Comparison of ENCODE assay signal across 22 mouse cellular contexts in genomic region chr14:27231974-27232780, GRCm38 (mm10).
DNase-seq lines count a peak whose midpoint lies in the region; ATAC-seq lines count a peak whose summit lies in the region.
"Had no signal": no experiment of that assay in that cellular context is flagged by ENCODE, and none has a peak within 500 bp of the region (broad histone marks: within the 10 kb centered on the region; RNA-seq: fewer than 3 reads in every experiment).

No protein-coding gene starts in this region.

- H3K36me3 ChIP-seq in heart, embryonic 10.5 days, result no peaks in the 10 kb centered on the region
- no peaks in the 10 kb centered on the region for H3K36me3 ChIP-seq in heart, embryonic 12.5 days
- H3K36me3 ChIP-seq: embryonic facial prominence, embryonic 12.5 days; kidney, embryonic 15.5 days; limb, embryonic 10.5 days; liver, embryonic 15.5 days; midbrain, embryonic 13.5 days had no signal

- ATAC-seq in heart, embryonic 12.5 days (ENCODE audit: insufficient number of reproducible peaks, low FRiP score), result no peak
- ATAC-seq: hindbrain, postnatal 0 days; midbrain, embryonic 13.5 days had no signal

- H3K27me3 ChIP-seq in heart, embryonic 10.5 days (ENCODE audit: insufficient read depth, poor library complexity, severe bottlenecking), result no peaks in the 10 kb centered on the region
- H3K27me3 ChIP-seq in heart, embryonic 12.5 days (replicated peaks), result no peaks in the 10 kb centered on the region
- H3K27me3 ChIP-seq: embryonic facial prominence, embryonic 12.5 days; kidney, embryonic 15.5 days; liver, embryonic 15.5 days; midbrain, embryonic 13.5 days had no signal

- DNase-seq in heart, embryonic 10.5 days (ENCODE audit: low spot score), result no peak
- peak; percentile 44 for DNase-seq in lung, postnatal 36 days
- no peak for DNase-seq in lung, postnatal 10 days
- DNase-seq in R1 (ENCODE audit: low read depth, low spot score), result peak; percentile 56
- peak; percentile 82 for DNase-seq in induced T-regulatory cell, adult 2 months (ENCODE audit: low read depth)
- DNase-seq in adipocyte (ENCODE audit: low spot score), result no peak
- DNase-seq: adrenal gland, adult 2 months; cerebellum, adult 11-12 months; cerebellum, postnatal 14 days; kidney, adult 11 months; kidney, postnatal 36 days; layer of hippocampus, adult 9-11 months; liver had no signal

- H3K9ac ChIP-seq in heart, embryonic 12.5 days, result no peak overlapping the region
- H3K9ac ChIP-seq: embryonic facial prominence, embryonic 12.5 days; kidney, embryonic 15.5 days; liver, embryonic 15.5 days; midbrain, embryonic 13.5 days had no signal

- peaks cover 68% of the 10 kb centered on the region for H3K4me1 ChIP-seq in heart, embryonic 10.5 days
- peaks cover 56% of the 10 kb centered on the region for H3K4me1 ChIP-seq in heart, embryonic 12.5 days (replicated peaks)

- no peak overlapping the region for H3K4me2 ChIP-seq in heart, embryonic 12.5 days
- H3K4me2 ChIP-seq: embryonic facial prominence, embryonic 12.5 days; kidney, embryonic 15.5 days; liver, embryonic 15.5 days; midbrain, embryonic 13.5 days had no signal

- H3K9me3 ChIP-seq in heart, embryonic 10.5 days, result no peaks in the 10 kb centered on the region
- H3K9me3 ChIP-seq in heart, embryonic 12.5 days (replicated peaks), result no peaks in the 10 kb centered on the region
- H3K9me3 ChIP-seq: embryonic facial prominence, embryonic 12.5 days; kidney, embryonic 15.5 days; limb, embryonic 10.5 days; liver, embryonic 15.5 days; megakaryocyte, embryonic 14.5 days; midbrain, embryonic 13.5 days had no signal

- no peak overlapping the region for H3K4me3 ChIP-seq in heart, embryonic 10.5 days
- no peak overlapping the region for H3K4me3 ChIP-seq in heart, embryonic 12.5 days
- H3K4me3 ChIP-seq: embryonic facial prominence, embryonic 12.5 days; kidney, embryonic 15.5 days; left cerebral cortex, adult 2 months; limb, embryonic 10.5 days; liver, embryonic 15.5 days; megakaryocyte, embryonic 14.5 days; midbrain, embryonic 13.5 days had no signal

- H3K27ac ChIP-seq in heart, embryonic 10.5 days, result 0 out of 2 replicates have a peak overlapping the region, but pooled peaks have one; percentile 16
- no peak overlapping the region for H3K27ac ChIP-seq in heart, embryonic 12.5 days (ENCODE audit: poor library complexity, severe bottlenecking)
- H3K27ac ChIP-seq: embryonic facial prominence, embryonic 12.5 days; hindbrain, postnatal 0 days; kidney, embryonic 15.5 days; left cerebral cortex, adult 2 months; limb, embryonic 10.5 days; liver, embryonic 15.5 days; midbrain, embryonic 13.5 days had no signal

- whole genome bisulfite sequencing in heart, embryonic 10.5 days, result 73% methylated on average over 25 of the region's 25 CpGs
- 75% methylated on average over 25 of the region's 25 CpGs for WGBS in heart, embryonic 12.5 days

Comparison
In these comparisons a context has a peak if more than half of its experiments do, and no peak if none do; other contexts are left out.
1. DNase-seq: peak in lung, postnatal 36 days (single experiment), R1 (single experiment) and induced T-regulatory cell, adult 2 months (single experiment); none in heart, embryonic 10.5 days (single experiment), lung, postnatal 10 days (single experiment) and adipocyte (single experiment).